Mouse (Mus musculus) liver, adult 2 months (tissue): ENCODE measurements around the gene Ece2.

ENCODE experiments used
- CTCF ChIP-seq: fragments of 200-500 bp; IDR thresholded peaks from 2 replicates; pipeline ENCODE4 v1.5.1; 2011; ENCODE audit warnings: low read depth, low read length, control low read depth
- POLR2A ChIP-seq: fragments of 200-500 bp; IDR thresholded peaks from 2 replicates; pipeline ENCODE4 v1.6.1; 2011; ENCODE audit warnings: low read length, control low read depth; ENCODE audit not compliant: insufficient read depth; ENCODE audit errors: extremely low read depth

DNA sequence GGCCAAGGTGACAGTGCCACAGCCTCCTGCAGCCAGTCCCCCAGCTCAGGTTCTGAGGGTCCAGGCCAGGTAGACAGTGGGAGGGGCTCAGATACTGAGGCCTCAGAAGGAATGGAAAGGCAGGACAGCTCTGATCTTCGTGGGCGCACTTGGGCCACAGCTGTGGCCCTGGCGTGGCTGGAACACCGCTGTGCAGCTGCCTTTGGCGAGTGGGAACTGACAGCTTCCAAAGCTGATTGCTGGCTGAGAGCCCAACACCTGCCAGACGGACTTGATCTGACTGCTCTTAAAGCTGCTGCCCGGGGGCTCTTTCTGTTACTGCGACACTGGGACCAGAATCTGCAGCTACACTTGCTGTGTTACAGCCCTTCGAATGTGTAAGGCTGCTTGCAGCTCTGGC is 24.9 kb upstream of the Ece2 start:
- TF ChIP-seq POLR2A (no peak), CTCF (no peak)
